Mouse (Mus musculus) hindbrain, embryonic 16.5 days (tissue): ENCODE results near the gene Raet1e. TPM values are rescaled to one million over a fixed set of nuclear protein-coding genes. Genes with fewer than 3 reads are reported as not detected.
"Not testable (repeated sequence)": the region's sequence is repeated elsewhere in the genome, so short reads cannot be mapped to it uniquely, and the experiment has no call there.

Experiments
- ATAC-seq: fragments of 200-750 bp; cut with Nextera tagmentation; 2 replicates; pipeline ENCODE4 v1.8.0; 2017; ENCODE audit warnings: moderate TSS enrichment, moderate library complexity
- H3K27ac ChIP-seq: fragments of 300-500 bp; sonication (generic); 2 replicates; pipeline ENCODE4 v1.5.1; 2014; ENCODE audit warnings: low read depth, mild to moderate bottlenecking, control low read depth, low read length, moderate library complexity
- H3K27me3 ChIP-seq: fragments of 300-500 bp; sonication (generic); replicated peaks from 2 replicates; pipeline ENCODE4 v1.6.1; 2014; ENCODE audit warnings: low read length; ENCODE audit not compliant: control insufficient read depth, insufficient read depth
- H3K36me3 ChIP-seq: fragments of 300-500 bp; sonication (generic); 2 replicates; pipeline ENCODE4 v1.6.1; 2014; ENCODE audit warnings: mild to moderate bottlenecking, low read length, moderate library complexity, mixed read lengths; ENCODE audit not compliant: control insufficient read depth, insufficient read depth
- H3K4me1 ChIP-seq: fragments of 300-500 bp; sonication (generic); 2 replicates; pipeline ENCODE4 v1.6.1; 2014; ENCODE audit warnings: low read depth, low read length; ENCODE audit not compliant: control insufficient read depth, insufficient read depth
- H3K4me2 ChIP-seq: fragments of 300-500 bp; sonication (generic); 2 replicates; pipeline ENCODE4 v1.6.1; 2014; ENCODE audit warnings: mild to moderate bottlenecking, low read length, control low read depth, moderate library complexity
- H3K4me3 ChIP-seq: fragments of 300-500 bp; sonication (generic); 2 replicates; pipeline ENCODE4 v1.5.1; 2014; ENCODE audit warnings: mild to moderate bottlenecking, low read length, control low read depth, moderate library complexity
- H3K9ac ChIP-seq: fragments of 300-500 bp; sonication (generic); 2 replicates; pipeline ENCODE4 v1.6.1; 2014; ENCODE audit warnings: low read depth, mild to moderate bottlenecking, control low read depth, low read length, moderate library complexity
- H3K9me3 ChIP-seq: fragments of 300-500 bp; sonication (generic); 2 replicates; pipeline ENCODE4 v1.6.1; 2014; ENCODE audit warnings: mild to moderate bottlenecking, low read length, moderate library complexity; ENCODE audit not compliant: control insufficient read depth
- WGBS: fragments of 180-500 bp; shearing (Covaris S2); extraction: QIAGEN DNeasy Blood & Tissue Kit; methylation state at CpG from one replicate; pipeline ENCODE4 v1.1.7; 2014; 5-methylcytosine and 5-hydroxymethylcytosine counted together
- polyA plus RNA-seq: library from polyadenylated mRNA; unstranded; fragments of >200 nt; fragmentation: Nextera tagmentation; extraction: Ambion mirVana; gene quantifications from 2 replicates; pipeline ENCODE4 v1.2.1, GENCODE M21; 2015

Raet1e gene
- polyA plus RNA-seq, 1 experiment from 2014 or later: 0.30 TPM

DNA sequence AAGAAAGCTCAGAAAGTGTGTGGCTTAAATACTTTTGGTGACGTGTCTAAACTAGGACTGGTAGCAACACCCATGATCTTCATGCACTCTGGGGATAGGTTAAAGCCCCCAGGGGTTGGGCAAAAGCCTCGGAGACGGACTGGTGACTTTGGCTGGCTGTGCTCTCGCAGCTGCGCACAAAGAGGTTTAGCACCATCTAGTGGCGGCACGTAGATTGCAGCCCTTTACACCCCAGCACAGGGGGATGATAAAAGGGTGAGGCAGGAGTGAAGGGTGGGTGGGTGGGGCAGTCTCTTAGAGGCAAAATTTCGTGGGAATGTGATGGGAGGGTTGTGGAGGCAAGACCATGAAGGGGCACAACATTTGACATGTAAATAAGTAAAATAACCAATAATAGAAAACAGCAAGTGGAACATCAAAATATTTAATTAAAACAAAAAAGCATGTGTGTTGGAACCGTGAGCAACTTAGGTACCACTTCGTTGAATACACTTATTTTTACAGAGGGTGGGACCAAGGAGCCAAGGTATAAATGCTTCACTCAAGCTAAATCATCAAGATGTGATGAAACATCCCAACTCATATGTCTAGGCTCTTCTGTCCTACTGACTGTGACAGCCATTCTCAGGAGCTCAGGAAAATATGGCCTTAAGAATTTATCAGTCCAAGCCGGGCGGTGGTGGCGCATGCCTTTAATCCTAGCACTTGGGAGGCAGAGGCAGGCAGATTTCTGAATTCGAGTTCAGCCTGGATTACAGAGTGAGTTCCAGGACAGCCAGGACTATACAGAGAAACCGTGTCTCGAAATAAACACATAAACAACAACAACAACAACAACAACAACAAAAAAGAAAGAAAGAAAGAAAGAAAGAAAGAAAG, 5.6 kb downstream of the Raet1e start:
- not testable (repeated sequence) for H3K27ac ChIP-seq, H3K4me1 ChIP-seq, H3K4me3 ChIP-seq, H3K9ac ChIP-seq, H3K27me3 ChIP-seq, H3K36me3 ChIP-seq, H3K9me3 ChIP-seq
- peak overlapping the region; percentile 43 for H3K4me2 ChIP-seq
- 42% methylated on average over 12 of the region's 16 CpGs for WGBS
- peak; percentile 79 for ATAC-seq

- 71% methylated on average over 4 of the region's 5 CpGs for WGBS
- not testable (repeated sequence) for H3K4me3 ChIP-seq
These were observed 7.1 kb downstream of the Raet1e start for GRCm38 (mm10) chr10:22165328-22166003.

GRCm38 (mm10) chr10:22166025-22166424, 7.7 kb downstream of the Raet1e start:
- 58% methylated on average over 2 of the region's 2 CpGs for WGBS
- H3K27ac ChIP-seq, H3K4me3 ChIP-seq, ATAC-seq, H3K4me1 ChIP-seq, H3K4me2 ChIP-seq, H3K36me3 ChIP-seq, H3K27me3 ChIP-seq, H3K9ac ChIP-seq, H3K9me3 ChIP-seq: not testable (repeated sequence)

More at GRCm38 (mm10) chr10:22165328-22166003, 7.1 kb downstream of the Raet1e start:
- not testable (repeated sequence) for H3K27me3 ChIP-seq, H3K4me1 ChIP-seq, H3K4me2 ChIP-seq, H3K36me3 ChIP-seq, H3K27ac ChIP-seq, H3K9me3 ChIP-seq, H3K9ac ChIP-seq, ATAC-seq

DNA sequence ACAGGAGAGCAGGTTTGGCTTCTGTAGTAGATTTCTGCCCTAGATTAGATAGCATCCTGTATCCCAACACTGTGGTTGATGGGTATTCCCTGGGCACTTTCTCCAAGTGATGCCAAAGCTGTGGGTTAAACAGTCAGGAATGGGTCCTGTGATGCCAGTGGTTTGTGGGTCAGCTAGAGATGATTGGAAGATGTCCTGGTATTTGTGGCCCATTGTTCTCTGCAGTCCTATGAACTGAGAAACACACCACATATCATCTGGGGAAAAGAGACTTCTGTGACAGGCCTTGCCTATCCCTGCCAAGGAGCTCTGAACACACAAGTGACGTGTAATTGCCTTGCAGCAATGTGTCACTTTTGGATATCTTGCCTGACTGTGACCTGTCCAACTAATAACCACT, 8.7 kb downstream of the Raet1e start:
- H3K36me3 ChIP-seq, H3K4me2 ChIP-seq, H3K9ac ChIP-seq, H3K4me3 ChIP-seq, ATAC-seq, H3K27ac ChIP-seq, H3K27me3 ChIP-seq, H3K4me1 ChIP-seq, H3K9me3 ChIP-seq: not testable (repeated sequence)
- WGBS: 75% methylated on average over 1 of the region's 1 CpGs

DNA sequence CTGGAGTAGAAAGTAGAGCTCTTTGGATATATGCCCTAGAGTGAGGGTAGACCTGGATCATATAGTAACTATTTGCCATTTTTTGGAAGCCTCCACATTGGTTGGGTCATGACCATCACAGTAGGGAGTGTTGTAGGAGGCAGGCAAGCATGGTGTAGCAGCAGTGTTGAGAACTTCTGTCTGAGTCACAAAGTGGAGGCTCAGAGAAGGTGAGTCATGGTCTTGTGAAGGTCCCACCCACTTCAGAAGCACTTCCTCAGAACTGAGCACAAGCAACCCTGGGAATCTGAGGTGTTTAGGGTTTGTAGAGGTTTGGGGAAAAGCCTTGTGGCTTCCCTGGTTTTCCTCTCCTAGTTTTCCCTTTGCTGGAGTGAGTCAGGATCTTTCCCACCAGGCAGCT, 10.7 kb downstream of the Raet1e start:
- not testable (repeated sequence) for H3K9me3 ChIP-seq, H3K27ac ChIP-seq, H3K36me3 ChIP-seq, H3K4me3 ChIP-seq, H3K4me2 ChIP-seq, H3K9ac ChIP-seq, H3K4me1 ChIP-seq, ATAC-seq, H3K27me3 ChIP-seq

DNA sequence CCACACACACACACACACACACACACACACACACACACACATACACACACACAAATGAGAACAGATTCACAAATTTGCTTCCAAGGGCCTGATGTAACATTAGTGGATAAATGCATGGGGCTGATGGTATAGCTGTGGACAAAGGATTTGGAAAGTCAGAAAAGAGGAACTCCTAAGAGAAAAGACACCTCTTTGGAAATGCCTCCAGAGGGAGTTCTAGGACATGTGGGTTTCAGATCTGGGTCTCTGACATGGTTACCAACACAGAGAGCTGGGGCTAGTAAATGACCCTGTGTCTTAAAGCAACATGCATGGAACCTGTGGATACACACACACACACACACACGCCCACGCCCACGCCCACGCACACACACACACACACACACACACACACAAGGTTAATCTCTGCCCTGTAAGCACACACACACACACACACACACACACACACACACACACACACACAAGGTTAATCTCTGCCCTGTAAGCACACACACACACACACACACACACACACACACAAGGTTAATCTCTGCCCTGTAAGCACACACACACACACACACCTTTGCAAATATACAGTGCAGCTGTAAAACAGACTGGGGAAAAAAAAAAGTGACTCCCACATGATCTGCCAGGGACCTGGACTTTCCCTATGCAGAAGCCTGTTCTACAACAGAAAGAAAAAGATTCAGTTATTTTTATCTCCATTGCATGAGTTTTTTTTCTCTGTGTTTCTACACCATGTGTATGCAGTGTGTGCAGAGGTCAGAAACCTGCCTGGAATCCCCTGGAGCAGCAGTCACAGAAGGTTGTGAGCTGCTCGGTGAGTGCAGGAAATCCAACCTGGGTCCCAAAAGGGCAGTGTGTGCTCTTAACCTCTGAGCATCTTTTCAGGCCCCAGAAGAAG, 14.3 kb downstream of the Raet1e start:
- H3K4me2 ChIP-seq: peak overlapping the region; percentile 21; the same call in 1 of the 2 replicates
- H3K36me3 ChIP-seq, H3K27me3 ChIP-seq, H3K9me3 ChIP-seq, H3K27ac ChIP-seq, H3K4me1 ChIP-seq, H3K9ac ChIP-seq, ATAC-seq, H3K4me3 ChIP-seq: not testable (repeated sequence)
- WGBS: 65% methylated on average over 4 of the region's 5 CpGs

- not testable (repeated sequence) for H3K4me1 ChIP-seq, H3K9me3 ChIP-seq, H3K27ac ChIP-seq, H3K36me3 ChIP-seq, H3K4me3 ChIP-seq, H3K9ac ChIP-seq, H3K27me3 ChIP-seq
- ATAC-seq: peak; percentile 64; the same call in 1 of the 2 replicates
- peak overlapping the region; percentile 21; the same call in 1 of the 2 replicates for H3K4me2 ChIP-seq
- WGBS: 16% methylated on average over 12 of the region's 17 CpGs
These were observed 15.2 kb downstream of the Raet1e start for GRCm38 (mm10) chr10:22173335-22174189.

DNA sequence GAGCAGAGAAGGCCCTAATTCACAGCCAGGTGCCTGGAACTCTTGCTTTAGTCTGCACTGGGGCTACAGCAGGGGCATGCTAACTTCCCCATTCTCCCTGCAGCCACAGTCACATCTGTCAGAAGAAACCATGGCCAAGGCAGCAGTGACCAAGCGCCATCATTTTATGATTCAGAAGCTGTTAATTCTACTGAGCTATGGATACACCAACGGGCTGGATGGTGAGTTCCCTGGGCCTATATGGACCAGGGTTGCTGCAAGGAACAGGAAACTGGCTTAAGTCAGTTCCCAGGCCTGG, 15.8 kb downstream of the Raet1e start:
- ATAC-seq, H3K4me1 ChIP-seq, H3K9me3 ChIP-seq, H3K4me3 ChIP-seq, H3K27ac ChIP-seq, H3K27me3 ChIP-seq, H3K9ac ChIP-seq, H3K36me3 ChIP-seq, H3K4me2 ChIP-seq: not testable (repeated sequence)
- WGBS: 64% methylated on average over 1 of the region's 2 CpGs
